Mouse (Mus musculus) megakaryocyte, adult 5-6 weeks (primary cell): ENCODE data around the gene Ldlrad3. TPM values are rescaled to one million over a fixed set of nuclear protein-coding genes. Genes with fewer than 3 reads are reported as not detected.

Experiments used
- ATAC-seq: 2 replicates; pipeline ENCODE4 v1.8.0; 2016; ENCODE audit warnings: mild to moderate bottlenecking, inconsistent platforms; ENCODE audit not compliant: poor library complexity, severe bottlenecking
- total RNA-seq, 2 experiments: library from RNA; stranded (forward) in 1 of 2; stranded (reverse) in 1 of 2; fragments of 153-499, 151-499 nt in 1 of 2; fragments of 221-1000, 200-1000 nt in 1 of 2; gene quantifications; 2 replicates each; pipeline versions ENCODE4 v1.2.3 to v1.2.4; 2015 to 2017

Gene Ldlrad3
- total RNA-seq (2015) (58.9 and 65.5 TPM in 2 replicates), total RNA-seq (2017) (55.1 and 58.9 TPM in 2 replicates)

DNA sequence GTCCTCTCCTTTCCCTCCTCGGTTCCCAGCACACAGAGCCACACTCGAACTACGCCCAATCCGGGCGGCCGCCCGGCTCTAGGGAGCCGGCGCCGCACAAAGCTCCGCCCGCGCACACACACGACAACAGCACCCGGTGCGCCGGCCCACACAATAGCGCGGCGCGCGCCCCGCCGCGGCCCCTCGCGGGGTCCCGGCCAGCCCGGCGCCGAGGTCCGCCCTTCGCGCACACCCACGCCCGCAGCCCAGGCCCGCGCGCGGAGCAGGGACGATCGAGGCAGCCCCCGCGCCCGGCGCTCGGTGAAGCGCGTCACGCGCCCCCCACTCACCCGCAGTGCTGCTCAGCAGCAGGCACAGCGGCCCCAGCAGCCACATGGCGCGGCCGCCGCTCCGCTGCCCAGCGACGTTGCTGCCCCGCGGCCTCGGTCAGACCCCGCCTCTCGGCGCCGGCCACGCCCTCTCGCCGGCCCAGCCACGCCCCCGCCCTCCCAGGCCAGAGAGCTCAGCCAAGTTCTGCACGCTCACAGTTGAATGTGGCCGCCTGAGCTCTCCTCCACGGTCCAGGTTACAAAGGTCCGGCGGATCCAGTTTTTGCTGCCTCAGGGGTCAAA is at the start of gene Ldlrad3:
Gene Ldlrad3, minus strand, starts transcription at position 435 of the 611 bp plus-strand sequence.
- ATAC-seq = peak; percentile 88

GRCm38 (mm10) chr2:102231470-102231869 is 45.3 kb upstream of the Ldlrad3 start:
- no peak for ATAC-seq

DNA sequence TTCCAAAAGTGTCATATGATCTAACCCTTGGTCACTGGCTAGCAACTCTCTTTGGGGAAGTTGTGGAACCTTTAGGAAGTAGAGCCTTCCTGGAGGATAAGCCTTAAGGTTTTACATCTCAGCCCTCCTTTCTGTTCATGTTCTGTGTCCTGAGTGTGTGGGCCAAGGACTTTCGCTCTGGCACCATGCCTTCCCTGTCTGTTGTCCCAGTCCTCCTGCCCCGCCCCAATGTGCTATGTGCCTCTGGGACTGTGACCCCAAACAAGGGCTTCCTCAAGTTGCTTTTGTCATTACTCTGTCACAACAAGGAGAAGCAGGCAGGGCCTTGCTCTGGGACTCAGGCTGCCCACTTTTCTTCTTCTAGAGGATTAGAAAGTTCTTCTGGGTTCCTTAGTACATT is 42.9 kb upstream of the Ldlrad3 start:
- ATAC-seq = no peak

DNA sequence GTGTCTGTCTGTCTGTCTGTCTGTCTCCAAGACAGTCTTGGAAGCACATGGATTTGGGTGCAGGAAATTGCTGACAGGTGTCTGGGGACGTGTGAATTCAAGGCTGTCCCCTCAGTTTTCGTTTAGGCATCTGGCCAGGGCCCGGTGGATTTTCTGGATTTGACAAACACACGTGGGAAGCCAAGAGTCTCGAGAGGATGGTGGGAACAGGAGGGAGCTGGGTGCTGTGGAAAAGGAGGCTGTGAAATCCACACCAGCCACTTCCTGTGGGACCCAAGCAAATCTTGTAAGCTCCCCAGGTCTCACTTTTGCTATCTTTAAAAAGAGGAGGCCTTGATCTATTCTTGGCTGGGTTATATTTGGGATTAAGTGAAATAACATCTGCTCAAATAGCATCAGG is 42.1 kb upstream of the Ldlrad3 start:
- ATAC-seq = no peak

DNA sequence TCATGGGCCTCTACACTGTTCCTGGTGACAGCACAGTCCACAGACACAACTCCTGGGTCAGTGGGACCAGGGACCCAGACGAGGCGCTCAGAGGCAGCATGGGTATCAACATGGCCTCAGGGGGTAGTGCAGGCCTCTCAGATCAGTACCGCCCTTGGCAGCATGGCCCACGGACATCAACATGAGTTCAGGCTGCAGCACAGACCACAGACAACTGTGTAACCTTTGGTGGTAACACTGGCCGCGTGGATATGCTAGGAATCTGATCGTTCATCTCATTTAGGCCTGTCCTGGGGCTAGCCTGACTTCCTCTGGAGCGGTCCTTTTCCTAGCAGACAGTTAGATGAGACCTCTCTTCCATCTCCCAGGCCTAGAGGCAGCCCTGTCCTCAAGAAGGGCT is 41.7 kb upstream of the Ldlrad3 start:
- no peak for ATAC-seq

GRCm38 (mm10) chr2:102226274-102226673 is 40.1 kb upstream of the Ldlrad3 start:
- ATAC-seq = peak; percentile 88

GRCm38 (mm10) chr2:102223355-102224128 is 37.4 kb upstream of the Ldlrad3 start:
- no peak for ATAC-seq

GRCm38 (mm10) chr2:102222749-102223148 is 36.6 kb upstream of the Ldlrad3 start:
- no peak for ATAC-seq

DNA sequence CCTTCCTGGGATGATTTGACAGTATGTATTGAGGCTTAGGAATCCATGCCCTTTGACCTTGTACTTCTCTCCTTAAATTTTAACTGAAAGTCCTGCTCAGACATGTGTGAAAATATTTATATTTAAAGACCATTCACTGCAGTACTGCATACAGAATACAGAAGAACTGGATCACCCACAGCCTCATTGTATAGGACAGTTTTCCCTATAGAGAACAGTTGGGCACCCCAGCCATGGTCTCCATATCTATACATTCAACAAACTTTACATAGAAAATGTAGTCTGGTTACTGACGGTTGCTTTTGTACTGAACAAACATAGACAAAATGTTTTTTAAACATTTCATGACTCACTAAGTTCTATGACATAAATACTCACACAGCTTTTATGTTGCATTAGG is 30.6 kb upstream of the Ldlrad3 start:
- no peak for ATAC-seq

DNA sequence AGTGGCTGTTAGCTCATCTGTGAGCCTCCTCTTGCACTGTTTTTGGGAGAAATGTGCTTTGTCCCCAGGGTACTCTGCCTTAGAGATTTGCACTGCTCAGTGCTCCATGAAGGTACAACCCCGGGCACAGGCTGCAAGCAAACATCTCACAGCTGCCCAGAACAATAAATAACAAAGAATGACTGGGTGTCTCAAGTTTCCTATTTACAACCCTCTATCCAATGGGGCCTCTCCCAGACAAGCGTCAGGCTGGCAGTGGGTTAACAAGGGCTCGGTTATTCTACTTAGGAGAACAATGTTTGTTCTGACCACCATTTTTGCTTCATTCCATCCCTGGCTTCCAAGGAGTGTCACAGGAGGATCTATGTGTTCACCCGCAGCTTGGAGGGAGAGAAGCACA is 25.9 kb upstream of the Ldlrad3 start:
- no peak for ATAC-seq

DNA sequence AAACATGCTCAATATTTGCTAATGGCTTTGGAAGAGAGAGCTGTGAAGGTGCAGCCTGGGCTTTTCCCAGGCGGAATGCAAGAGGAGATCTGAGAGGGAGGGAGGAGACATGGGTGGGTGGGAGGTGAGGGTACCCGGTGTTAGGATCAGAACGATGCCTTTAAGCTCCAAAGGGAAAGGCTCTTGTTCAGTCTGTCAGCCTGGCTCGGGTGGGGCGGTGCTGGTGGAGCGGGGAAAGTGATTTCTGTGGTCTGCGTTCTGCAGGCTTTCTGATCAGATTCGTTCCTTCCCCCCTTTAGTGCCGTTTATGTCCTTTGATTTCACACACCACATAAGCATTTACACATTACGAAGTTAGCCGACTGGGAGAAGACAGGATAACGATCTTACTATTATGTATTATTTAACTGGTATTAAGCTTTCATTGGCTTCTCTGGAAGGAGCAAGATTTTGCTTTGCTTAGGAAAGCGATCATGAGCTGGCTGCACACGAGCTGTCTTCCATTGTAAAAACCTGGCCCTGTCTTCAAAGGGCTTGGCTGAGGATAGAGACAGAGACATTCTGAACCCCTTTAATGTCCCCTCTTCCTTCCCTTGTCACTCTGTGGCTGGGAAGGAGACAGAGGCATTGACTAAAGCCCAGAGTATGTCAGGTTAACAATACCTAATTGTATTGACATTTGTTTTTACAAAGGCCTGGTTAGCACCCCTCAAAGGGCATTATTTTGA is 19.7 kb upstream of the Ldlrad3 start:
- no peak for ATAC-seq

- no peak for ATAC-seq
Observed at GRCm38 (mm10) chr2:102203478-102203877, 17.3 kb upstream of the Ldlrad3 start.

DNA sequence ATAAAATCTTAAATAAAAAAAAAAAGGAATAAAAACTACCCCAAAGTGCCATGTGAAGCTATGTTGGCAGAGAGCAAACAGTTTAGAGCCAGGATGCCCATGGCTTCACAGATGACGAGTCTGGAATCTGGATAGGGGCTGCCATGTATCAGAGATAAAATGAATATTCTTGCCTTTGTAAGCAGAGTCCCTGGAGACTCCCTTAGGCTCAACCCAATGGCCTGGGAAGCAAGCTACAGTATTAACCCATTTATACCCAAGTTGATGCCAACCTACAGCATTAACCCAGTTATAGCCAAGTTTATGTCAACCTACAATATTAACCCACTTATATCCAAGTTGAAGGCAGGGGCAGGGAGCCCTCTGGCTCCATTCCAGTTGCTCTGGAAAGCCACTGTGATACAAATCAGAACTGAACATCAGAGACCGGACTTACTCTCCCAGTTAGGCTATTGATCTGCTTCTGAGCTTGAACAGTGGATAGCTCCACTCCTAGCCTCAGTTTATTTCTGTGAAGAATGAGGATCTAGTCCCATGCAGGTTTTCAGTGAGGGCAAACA is 16.1 kb upstream of the Ldlrad3 start:
- ATAC-seq = no peak

- ATAC-seq = peak; percentile 99
Observed at GRCm38 (mm10) chr2:102201198-102201948, 15.2 kb upstream of the Ldlrad3 start.

GRCm38 (mm10) chr2:102197332-102197731 is 11.1 kb upstream of the Ldlrad3 start:
- ATAC-seq = no peak

- ATAC-seq = no peak
Observed at GRCm38 (mm10) chr2:102196709-102197108, 10.5 kb upstream of the Ldlrad3 start.

DNA sequence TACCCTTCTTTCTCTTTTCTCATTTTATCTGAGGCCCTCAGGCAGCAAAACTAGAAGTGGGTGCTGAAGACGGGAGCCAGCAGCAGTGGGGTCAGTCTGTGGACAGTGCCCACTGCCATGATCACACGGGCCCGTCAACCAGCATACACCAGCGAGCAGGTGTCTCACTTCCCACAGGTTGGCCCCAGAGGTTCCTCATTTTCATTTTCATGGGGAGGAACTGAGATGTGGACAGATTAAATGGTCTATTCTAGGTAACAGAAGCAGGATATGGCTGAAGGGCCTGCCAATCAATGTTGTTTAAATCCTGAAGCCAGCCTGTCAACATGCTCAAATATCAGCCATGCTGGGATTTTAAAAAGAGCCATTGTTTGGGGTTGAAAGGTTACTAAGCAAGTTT is 9.3 kb upstream of the Ldlrad3 start:
- ATAC-seq = peak; percentile 75

DNA sequence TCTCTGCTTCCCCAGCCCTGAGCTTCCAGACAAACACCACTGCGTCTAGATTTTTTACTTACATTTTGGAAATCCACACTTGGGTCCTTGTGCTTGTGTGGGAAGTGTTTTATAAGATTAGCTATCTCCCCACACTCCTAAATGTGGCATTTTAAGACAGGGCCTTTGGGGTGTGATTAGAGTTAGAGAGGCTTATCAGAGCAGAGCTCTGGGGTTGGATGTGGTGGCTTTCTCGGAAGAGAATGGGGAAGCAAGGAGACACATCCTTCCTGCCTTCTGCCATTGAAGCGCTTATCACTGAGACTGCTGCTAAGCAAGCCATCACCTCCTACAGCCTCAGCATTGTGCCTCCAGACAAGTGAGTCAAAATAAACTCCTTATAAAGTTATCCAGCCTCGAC is 8.1 kb upstream of the Ldlrad3 start:
- no peak for ATAC-seq

GRCm38 (mm10) chr2:102192943-102193820 is 7.0 kb upstream of the Ldlrad3 start:
- ATAC-seq = no peak

- no peak for ATAC-seq
Observed at GRCm38 (mm10) chr2:102191736-102192135, 5.6 kb upstream of the Ldlrad3 start.
